Mouse (Mus musculus) heart, adult 2 months (tissue): ENCODE measurements around the gene Gimap5.

Source experiments
- CTCF ChIP-seq: fragments of 200-600 bp; IDR thresholded peaks from 2 replicates; pipeline ENCODE4 v1.8.1; 2022; ENCODE audit warnings: antibody characterized with exemption, mild to moderate bottlenecking, moderate library complexity
- EP300 ChIP-seq: fragments of 200-500 bp; IDR thresholded peaks from 2 replicates; pipeline ENCODE4 v1.6.1; 2011; ENCODE audit warnings: low read depth, low read length, control low read depth; ENCODE audit not compliant: insufficient read depth
- POLR2A ChIP-seq: fragments of 200-500 bp; IDR thresholded peaks from 2 replicates; pipeline ENCODE4 v1.6.1; 2011; ENCODE audit warnings: mild to moderate bottlenecking, low read depth, low read length, control low read depth; ENCODE audit not compliant: insufficient read depth

GRCm38 (mm10) chr6:48727761-48728160 lies 18.2 kb upstream of the Gimap5 start:
- TF ChIP-seq EP300, result no peak
- TF ChIP-seq CTCF, result no peak
- TF ChIP-seq POLR2A, result no peak
